Mouse (Mus musculus): ENCODE measurements at regions not wholly inside any gene's neighbourhood (a gene's known extent, or its start where the extent isn't known, plus 50 kb on each side); places are given as distances from the start of the nearest gene placed in this dataset.

DNA sequence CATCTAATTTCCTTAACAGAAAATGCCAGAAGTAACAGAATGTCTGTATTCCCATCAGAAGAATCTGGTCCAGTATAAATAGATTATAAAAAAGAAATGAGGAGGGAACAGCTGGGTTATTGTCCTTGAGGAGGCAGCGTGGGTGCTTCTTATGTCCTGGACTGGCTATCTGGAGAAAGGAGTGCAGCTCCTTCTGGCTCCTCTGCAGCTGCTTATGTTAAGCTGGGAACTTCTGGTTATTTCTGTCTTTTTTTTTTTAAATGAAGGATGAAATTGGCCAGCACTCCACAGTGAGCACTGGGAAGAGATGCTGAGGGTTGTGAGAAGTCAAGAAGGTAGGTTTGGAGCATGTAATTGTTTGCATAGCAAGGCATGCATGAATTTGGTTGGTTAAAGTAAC is 441.5 kb downstream of the Ebf1 start:
- Histone ChIP-seq H3K4me1 (no peaks in the 10 kb centered on the region), H3K36me3 (no peaks in the 10 kb centered on the region), H3K4me3 (no peak overlapping the region), H3K27ac (replicated peaks) (no peak overlapping the region), H3K27me3 (ENCODE audit: low read depth, poor library complexity, severe bottlenecking) (no peaks in the 10 kb centered on the region), H3K9me3 (replicated peaks) (no peaks in the 10 kb centered on the region)
- DNase-seq (ENCODE audit: low spot score): no peak
- 93% methylated on average over 1 of the region's 1 CpGs for WGBS

DNA sequence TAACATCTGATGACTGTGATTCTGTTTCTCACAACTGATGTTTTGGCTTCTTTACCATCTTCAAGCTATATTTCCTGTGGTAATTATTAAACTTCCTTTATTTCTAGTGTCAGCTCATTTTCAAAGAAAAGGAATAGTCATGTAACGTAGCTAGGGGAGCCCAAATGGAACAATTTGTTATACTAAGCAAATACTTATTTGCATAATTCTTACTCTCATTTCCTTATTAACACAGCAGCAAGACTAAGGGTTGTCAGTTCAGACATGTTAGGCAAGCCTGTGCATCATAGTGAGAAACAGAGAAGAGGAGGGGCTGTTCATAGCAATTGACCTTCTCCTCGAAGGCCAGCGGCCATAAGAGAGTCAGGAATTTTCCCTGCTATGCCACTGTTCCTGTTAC is 449.5 kb downstream of the Ebf1 start:
- 82% methylated on average over 3 of the region's 3 CpGs for WGBS

DNA sequence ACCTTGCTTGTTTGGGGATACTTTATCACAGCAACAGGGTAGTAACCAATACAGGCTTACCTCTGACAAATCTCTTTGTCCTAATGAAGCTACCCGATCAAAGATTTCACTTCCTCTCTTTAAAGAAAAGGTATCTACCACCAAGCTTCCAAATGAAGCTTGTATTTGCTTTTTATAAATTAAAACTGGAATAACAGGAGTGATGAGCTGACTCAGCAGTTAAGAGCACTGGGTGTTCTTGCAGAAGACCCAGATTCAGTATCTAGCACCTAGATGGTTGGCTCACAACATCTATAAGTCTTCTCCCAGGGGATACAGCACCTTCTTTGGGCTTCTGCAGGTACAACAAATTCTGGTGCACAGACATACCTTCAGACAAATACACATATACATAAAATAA is 453.2 kb downstream of the Ebf1 start:
- 75% methylated on average over 1 of the region's 1 CpGs for WGBS
- Histone ChIP-seq H3K4me3 (no peak overlapping the region), H3K4me1 (no peaks in the 10 kb centered on the region), H3K9me3 (replicated peaks) (no peaks in the 10 kb centered on the region), H3K27me3 (ENCODE audit: low read depth, poor library complexity, severe bottlenecking) (no peaks in the 10 kb centered on the region), H3K27ac (replicated peaks) (no peak overlapping the region), H3K36me3 (no peaks in the 10 kb centered on the region)
- DNase-seq (ENCODE audit: low spot score): no peak

More for the DNA sequence above, 449.5 kb downstream of the Ebf1 start:
- no peak for DNase-seq (ENCODE audit: low spot score)
- H3K36me3 ChIP-seq: no peaks in the 10 kb centered on the region
- H3K27ac ChIP-seq (replicated peaks): no peak overlapping the region
- no peak overlapping the region for H3K4me3 ChIP-seq
- H3K27me3 ChIP-seq (ENCODE audit: low read depth, poor library complexity, severe bottlenecking): no peaks in the 10 kb centered on the region
- no peaks in the 10 kb centered on the region for H3K4me1 ChIP-seq
- H3K9me3 ChIP-seq (replicated peaks): no peaks in the 10 kb centered on the region

DNA sequence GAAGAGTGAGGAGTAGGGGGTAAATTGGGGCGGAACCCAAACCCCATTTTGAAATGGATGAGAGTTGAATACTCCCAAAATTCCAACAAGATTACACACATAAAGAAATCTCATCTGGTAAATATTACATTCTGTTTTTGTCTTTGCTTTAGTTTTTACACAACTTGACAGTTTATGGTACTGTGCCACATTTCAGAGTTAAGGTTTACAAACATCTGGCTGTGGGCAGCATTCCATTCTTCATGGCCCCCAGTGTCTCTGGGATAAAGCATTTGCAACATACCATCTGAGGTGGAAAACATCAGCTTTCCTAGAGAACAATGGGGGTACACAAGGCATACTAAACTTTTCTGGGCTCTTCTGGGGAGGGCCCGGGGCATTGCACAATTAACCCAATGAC is 454.1 kb downstream of the Ebf1 start:
- no peak for DNase-seq (ENCODE audit: low spot score)
- no peak overlapping the region for H3K27ac ChIP-seq (replicated peaks)
- no peaks in the 10 kb centered on the region for H3K27me3 ChIP-seq (ENCODE audit: low read depth, poor library complexity, severe bottlenecking)

DNA sequence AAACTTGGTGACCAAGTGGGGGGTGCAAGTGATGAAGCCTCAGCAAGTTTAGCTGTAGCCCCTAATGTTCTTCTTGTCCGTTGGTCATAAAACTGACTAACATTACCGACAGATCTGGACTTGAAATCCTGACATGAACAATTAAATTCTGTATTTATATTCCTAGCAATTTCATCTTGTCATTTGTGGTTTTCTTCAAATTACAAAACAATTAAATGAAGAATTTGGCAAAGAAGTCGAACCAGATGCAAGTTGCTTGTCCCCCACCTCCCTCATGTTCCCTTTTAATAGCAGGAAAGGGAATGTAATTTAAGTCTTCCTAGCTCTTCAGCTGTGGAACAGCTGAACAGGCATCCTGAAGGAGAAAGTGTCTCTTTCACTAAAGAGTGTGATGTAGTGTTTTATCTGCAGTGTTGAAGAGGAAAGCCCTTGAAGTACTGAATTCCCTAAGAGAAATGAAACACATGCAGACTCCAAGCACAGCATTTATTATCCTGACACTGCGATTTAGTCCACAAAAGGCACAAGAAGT is 467.5 kb downstream of the Ebf1 start:
- Histone ChIP-seq H3K4me3 (no peak overlapping the region), H3K4me1 (no peaks in the 10 kb centered on the region), H3K9me3 (replicated peaks) (no peaks in the 10 kb centered on the region), H3K27me3 (ENCODE audit: low read depth, poor library complexity, severe bottlenecking) (no peaks in the 10 kb centered on the region), H3K36me3 (no peaks in the 10 kb centered on the region), H3K27ac (replicated peaks) (no peak overlapping the region)
- DNase-seq (ENCODE audit: low spot score): no peak
- 93% methylated on average over 4 of the region's 4 CpGs for WGBS

More for the DNA sequence above, 454.1 kb downstream of the Ebf1 start:
- Histone ChIP-seq H3K9me3 (replicated peaks) (no peaks in the 10 kb centered on the region), H3K4me1 (no peaks in the 10 kb centered on the region), H3K36me3 (no peaks in the 10 kb centered on the region), H3K4me3 (no peak overlapping the region)
- WGBS: 86% methylated on average over 2 of the region's 2 CpGs

DNA sequence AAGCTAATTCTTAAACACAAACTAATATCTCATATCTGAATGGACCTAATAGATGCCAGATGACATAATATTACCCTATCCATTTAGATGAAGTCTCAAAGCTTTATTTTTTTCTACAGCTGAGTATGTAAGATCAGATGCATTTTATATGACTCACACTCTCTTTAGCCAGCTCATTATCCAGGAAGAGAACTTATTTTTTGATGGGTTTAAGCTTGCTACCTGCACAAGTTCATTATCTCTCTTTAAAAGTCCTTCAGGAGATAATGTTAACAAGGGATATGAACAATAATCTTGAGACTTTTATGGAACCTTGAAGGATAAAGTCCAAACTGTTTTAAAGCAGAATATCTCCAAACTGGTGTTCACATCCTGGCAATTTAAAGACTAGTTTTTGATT is 468.0 kb downstream of the Ebf1 start:
- H3K4me1 ChIP-seq: no peaks in the 10 kb centered on the region
- no peak for DNase-seq (ENCODE audit: low spot score)
- H3K27ac ChIP-seq (replicated peaks): no peak overlapping the region
- H3K4me3 ChIP-seq: no peak overlapping the region
- no peaks in the 10 kb centered on the region for H3K27me3 ChIP-seq (ENCODE audit: low read depth, poor library complexity, severe bottlenecking)
- H3K36me3 ChIP-seq: no peaks in the 10 kb centered on the region
- H3K9me3 ChIP-seq (replicated peaks): no peaks in the 10 kb centered on the region

DNA sequence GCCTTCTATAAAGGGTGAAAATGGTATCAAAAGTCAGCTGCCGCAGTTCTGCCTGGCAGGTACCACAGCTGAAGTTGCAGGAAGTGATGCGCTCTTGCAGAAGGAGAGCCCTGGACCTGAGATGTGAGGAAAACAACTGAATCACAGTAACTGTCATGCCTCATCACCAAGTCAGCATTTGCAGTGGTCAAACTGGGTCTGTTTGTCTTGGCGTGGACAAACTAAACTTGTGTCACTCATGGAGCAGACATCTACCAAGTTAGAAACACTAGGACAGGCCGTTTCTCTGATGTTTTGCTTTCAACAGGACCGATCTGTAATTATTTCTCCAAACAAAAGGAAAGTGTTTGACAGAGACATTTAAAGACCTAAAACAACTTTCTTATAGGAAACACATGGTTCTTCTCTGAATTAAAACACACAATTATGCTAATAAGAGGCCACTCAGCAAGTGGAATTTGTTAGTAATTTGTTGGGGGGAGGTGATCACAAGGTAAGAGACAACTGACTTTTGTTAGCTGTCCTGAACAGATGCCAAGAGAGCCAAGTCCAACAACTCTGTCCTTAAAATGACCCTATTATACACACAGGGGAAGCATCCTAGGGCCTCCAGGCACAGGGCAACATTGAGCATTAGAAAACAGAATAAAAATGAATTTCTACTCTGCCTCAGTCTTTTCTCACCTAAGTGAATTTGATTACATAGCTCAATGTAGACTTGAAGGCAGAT is 470.2 kb downstream of the Ebf1 start:
- Histone ChIP-seq H3K27ac (replicated peaks) (no peak overlapping the region), H3K9me3 (replicated peaks) (no peaks in the 10 kb centered on the region), H3K27me3 (ENCODE audit: low read depth, poor library complexity, severe bottlenecking) (no peaks in the 10 kb centered on the region), H3K4me1 (no peaks in the 10 kb centered on the region), H3K4me3 (no peak overlapping the region), H3K36me3 (no peaks in the 10 kb centered on the region)
- 80% methylated on average over 5 of the region's 5 CpGs for WGBS
- no peak for DNase-seq (ENCODE audit: low spot score)

DNA sequence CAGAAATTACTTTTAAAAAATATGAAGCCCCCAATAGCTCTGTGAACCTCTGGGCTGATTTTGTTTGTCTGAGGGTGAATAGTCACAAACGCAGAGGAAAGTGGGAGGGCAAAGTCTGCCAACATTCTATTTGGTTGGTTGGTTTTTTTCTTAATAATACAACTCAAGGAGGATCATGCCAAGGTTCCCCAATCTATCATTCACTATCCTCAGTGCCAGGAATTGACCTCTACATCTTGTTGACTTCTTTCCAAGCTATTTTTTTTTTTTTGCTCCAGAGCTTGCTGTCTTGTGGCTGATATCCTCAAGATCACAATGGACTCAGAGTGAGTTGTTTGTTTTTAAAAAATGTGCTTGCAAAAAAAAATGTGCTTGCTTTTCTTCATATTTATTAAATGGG is 471.2 kb downstream of the Ebf1 start:
- Histone ChIP-seq H3K4me3 (no peak overlapping the region), H3K36me3 (no peaks in the 10 kb centered on the region), H3K27ac (replicated peaks) (no peak overlapping the region), H3K9me3 (replicated peaks) (no peaks in the 10 kb centered on the region), H3K27me3 (ENCODE audit: low read depth, poor library complexity, severe bottlenecking) (no peaks in the 10 kb centered on the region), H3K4me1 (no peaks in the 10 kb centered on the region)
- 88% methylated on average over 1 of the region's 1 CpGs for WGBS
- DNase-seq (ENCODE audit: low spot score): no peak

DNA sequence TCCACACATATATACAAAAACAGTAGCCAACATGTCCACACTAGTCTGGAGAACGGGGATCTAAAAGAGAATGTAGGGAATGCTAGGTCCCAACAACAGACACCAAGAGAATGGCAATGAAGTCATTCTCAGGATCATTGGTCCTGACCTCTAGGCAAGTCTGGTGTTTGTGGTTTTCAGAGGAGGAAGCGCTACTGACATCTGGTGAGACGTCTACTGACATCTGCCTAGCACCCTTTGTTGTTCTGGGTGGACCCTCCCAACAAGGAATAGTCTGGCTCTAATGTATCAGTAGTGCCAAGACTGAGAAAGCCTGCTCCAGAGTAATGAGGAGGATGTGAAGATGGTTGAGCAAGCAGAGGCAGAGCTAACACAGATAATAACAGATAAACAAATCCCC is 472.4 kb downstream of the Ebf1 start:
- no peaks in the 10 kb centered on the region for H3K4me1 ChIP-seq
- no peak for DNase-seq (ENCODE audit: low spot score)
- no peak overlapping the region for H3K4me3 ChIP-seq
- H3K27me3 ChIP-seq (ENCODE audit: low read depth, poor library complexity, severe bottlenecking): no peaks in the 10 kb centered on the region
- 75% methylated on average over 3 of the region's 3 CpGs for WGBS
- no peak overlapping the region for H3K27ac ChIP-seq (replicated peaks)
- H3K36me3 ChIP-seq: no peaks in the 10 kb centered on the region
- no peaks in the 10 kb centered on the region for H3K9me3 ChIP-seq (replicated peaks)

DNA sequence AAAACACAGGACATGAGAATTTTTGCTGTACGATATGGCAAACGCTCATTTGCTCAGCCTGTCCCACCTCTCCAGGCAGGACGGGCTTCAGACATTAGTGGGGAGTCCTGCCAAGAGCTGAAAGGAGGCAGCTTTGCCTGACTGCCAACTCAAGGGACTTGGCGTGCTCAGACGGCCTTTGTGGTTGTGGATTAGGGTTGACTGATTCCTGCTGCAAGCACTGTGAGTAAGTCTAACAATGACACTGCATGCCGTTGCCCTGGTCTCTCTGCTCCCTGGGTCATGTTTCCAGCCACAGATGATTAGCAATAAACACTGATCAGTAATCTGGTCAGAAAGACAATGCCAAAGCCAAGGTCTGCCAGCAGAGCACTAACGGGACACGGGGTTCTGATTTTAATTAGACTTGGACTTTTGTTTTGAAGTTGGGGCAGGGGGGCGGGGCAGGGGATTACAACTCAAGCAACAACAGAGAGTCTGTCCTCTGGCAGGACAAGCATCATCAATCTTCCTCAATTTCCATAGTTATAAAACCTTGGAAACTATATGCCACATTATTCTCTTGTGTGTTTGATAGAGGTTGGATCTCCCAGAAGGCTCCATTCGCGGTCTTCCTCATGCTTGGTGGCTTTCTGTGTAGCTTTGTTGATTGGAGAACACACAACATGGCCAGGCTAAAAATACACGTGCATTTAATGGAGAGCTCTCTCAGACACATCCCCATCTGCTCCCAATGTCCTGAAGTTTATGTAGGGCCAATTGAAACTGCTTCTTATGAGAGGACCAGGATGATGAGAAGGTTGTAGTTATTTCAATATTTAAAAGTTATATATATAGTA is 486.6 kb downstream of the Ebf1 start:
- Histone ChIP-seq H3K9me3 (replicated peaks) (no peaks in the 10 kb centered on the region), H3K27ac (replicated peaks) (0 out of 2 replicates have a peak overlapping the region, but pooled peaks have one; percentile 6), H3K4me3 (no peak overlapping the region), H3K27me3 (ENCODE audit: low read depth, poor library complexity, severe bottlenecking) (no peaks in the 10 kb centered on the region), H3K4me1 (peaks cover 11% of the 10 kb centered on the region), H3K36me3 (no peaks in the 10 kb centered on the region)
- 58% methylated on average over 12 of the region's 12 CpGs for WGBS
- DNase-seq (ENCODE audit: low spot score): peak; percentile 38

DNA sequence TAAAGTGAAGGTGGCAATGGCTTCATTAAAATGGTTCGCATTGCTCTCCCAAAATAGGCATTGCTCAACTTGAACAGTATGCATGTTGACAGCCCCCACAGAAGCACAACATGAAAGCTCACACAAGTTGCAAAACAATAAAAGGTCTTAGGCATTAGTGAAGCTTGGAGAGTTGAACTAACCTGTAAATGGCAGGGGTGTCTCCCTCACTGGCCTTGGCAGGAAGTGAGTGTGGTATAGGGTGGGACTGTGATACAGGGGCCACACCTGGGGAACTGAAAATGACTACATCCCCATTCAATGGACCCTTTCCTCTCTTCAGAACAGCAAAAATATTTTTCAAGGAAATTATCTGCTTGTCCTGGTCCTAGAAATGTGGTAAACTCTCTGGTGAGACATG is 499.6 kb downstream of the Ebf1 start:
- H3K27ac ChIP-seq (replicated peaks): no peak overlapping the region
- DNase-seq (ENCODE audit: low spot score): no peak
- H3K9me3 ChIP-seq (replicated peaks): no peaks in the 10 kb centered on the region
- no peaks in the 10 kb centered on the region for H3K4me1 ChIP-seq
- no peaks in the 10 kb centered on the region for H3K27me3 ChIP-seq (ENCODE audit: low read depth, poor library complexity, severe bottlenecking)
- no peaks in the 10 kb centered on the region for H3K36me3 ChIP-seq
- 88% methylated on average over 1 of the region's 1 CpGs for WGBS
- no peak overlapping the region for H3K4me3 ChIP-seq

DNA sequence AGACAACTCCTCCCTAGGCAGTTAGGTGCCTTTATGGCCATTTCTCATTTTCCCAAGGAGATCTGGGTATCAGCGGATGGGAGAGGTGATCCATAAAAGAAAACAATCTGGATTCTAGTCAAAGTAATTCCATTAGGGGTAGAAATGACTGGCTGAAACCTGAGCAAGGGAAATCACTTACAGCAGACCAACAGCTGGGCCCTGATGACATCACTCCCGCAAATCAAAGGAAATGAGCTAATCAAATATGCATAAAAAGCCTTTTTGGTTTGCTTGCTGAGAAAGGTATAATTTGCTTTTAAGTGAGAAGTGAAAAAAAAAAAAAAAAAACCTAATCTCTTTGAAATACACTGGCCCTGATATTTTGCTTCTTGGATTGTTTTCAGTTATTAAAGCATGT is 506.2 kb downstream of the Ebf1 start:
- Histone ChIP-seq H3K4me3 (no peak overlapping the region), H3K27ac (replicated peaks) (no peak overlapping the region), H3K27me3 (ENCODE audit: low read depth, poor library complexity, severe bottlenecking) (no peaks in the 10 kb centered on the region), H3K4me1 (no peaks in the 10 kb centered on the region), H3K9me3 (replicated peaks) (no peaks in the 10 kb centered on the region), H3K36me3 (no peaks in the 10 kb centered on the region)
- 93% methylated on average over 2 of the region's 2 CpGs for WGBS
- DNase-seq (ENCODE audit: low spot score): no peak

DNA sequence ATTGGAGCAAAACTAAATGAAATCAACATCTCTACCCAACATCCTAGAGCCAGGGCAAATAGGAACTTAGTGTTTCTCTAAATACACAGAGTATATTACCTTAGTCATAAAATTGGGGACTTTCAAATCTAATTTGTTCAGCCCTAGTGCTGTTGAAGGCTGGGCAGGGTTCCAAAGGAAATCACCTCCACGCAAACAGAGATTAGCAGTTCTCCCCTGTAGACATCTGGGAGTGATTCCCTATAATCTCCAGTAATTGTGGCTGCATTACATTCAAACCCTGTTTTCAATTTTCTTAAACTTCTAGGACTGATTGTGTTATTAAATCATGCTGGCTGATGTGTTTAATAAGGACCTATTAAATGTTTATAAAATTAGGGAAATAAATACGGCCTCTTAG is 519.7 kb downstream of the Ebf1 start:
- WGBS: 83% methylated on average over 2 of the region's 2 CpGs
- Histone ChIP-seq H3K27me3 (ENCODE audit: low read depth, poor library complexity, severe bottlenecking) (no peaks in the 10 kb centered on the region), H3K9me3 (replicated peaks) (no peaks in the 10 kb centered on the region), H3K27ac (replicated peaks) (no peak overlapping the region), H3K4me3 (no peak overlapping the region), H3K36me3 (no peaks in the 10 kb centered on the region), H3K4me1 (no peaks in the 10 kb centered on the region)
- DNase-seq (ENCODE audit: low spot score): no peak

Data from midbrain, embryonic 10.5 days (tissue).